Mouse (Mus musculus) T-helper 2 cell (primary cell): Measurements from ENCODE around the gene Klhdc9.

ENCODE experiments used
- in situ Hi-C: fragments of 300-600 bp; cut with MboI, MseI; formaldehyde crosslinking; loops from one replicate; pipeline ENCODE4 v1.15.1; 2025; ENCODE audit warnings: high pct_unique_total_duplicates

Gene Klhdc9

DNA sequence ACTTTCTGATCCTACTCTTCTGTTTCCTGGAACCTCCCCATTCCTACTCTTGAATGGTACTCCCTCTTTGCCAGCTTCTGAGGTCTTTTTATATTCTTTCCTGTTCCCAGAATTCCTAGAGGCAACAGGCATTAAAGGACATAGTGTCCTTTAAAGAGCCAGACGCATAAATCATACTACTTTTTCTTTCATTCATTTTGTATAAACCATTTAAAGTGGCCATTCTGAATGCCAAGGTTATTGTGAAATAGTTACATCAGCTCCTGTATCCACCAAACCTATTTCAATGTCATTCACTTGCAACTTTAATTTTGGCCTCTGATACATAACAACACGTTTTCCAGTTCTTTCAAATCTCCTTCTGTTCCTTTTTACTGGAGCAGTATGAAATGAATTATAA, 51.3 kb downstream of the Klhdc9 start:
- in situ Hi-C loops = no loop called here
